Mouse (Mus musculus): ENCODE results near the gene Clic4.
A peak's percentile ranks its signal among the peaks of the same experiment; 100 is the strongest.
"Not testable (repeated sequence)": the region's sequence is repeated elsewhere in the genome, so short reads cannot be mapped to it uniquely, and the experiment has no call there.

Gene Clic4

DNA sequence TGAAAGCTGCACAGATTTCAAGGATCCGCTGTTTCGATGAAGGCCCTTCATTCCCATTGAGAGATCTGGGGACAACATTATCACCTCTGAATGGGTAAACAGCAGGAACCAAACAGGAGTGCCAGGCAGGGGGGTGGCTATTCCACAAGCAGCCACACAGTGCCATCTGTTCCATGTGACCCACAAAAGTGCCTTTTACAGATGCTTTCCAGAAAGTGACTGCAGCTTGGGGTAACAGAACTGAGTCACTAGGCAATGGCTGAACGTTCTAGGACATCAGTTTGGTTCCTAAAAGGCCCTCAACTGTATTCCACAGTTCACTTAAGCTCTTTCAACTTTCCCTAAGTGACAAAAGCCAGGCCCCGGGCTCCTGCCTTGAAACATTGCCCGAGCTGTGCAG is 42.0 kb downstream of the Clic4 start:
- DNase-seq = peak; percentile 4

DNA sequence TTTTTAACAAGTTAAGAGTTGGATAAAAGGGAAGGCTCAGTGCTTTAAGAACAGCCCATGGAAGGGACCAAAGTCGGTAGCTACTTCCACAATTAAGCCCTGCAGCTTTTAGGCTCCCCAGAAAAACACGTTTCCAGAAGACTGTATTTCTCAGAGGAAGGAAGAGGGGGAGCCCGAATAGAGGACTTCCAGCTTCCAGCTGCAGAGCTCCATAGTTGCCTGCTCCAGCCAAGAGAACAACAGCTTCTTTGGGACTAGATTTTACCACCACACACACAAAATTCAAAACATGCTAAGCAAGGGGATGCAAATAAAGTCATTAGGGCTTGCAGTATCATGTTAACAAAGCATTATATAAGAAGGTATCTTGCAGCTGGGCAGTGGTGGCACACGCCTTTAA is 42.7 kb downstream of the Clic4 start:
- no peak for DNase-seq

DNA sequence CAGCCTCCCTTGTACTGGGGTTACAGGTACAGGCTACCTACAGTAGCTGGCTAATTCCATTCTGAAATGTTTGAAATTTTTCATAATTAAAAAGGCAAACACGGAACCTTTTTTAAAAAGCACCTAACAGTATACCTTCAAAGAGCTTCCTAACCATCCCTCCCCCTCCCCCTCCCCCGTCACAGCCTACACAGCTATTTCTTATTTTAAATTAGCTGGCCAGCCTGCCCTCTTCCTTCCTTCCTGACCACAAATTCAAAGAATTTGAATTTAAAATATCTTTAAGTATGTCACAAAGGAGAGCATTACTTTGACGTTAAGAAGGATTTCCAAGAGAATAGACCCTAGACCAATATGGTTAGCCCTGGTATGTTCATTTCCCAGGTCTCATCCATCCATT is 44.5 kb downstream of the Clic4 start:
- no peak for DNase-seq

GRCm38 (mm10) chr4:135226008-135226667 is 46.5 kb downstream of the Clic4 start:
- no peak for DNase-seq

DNA sequence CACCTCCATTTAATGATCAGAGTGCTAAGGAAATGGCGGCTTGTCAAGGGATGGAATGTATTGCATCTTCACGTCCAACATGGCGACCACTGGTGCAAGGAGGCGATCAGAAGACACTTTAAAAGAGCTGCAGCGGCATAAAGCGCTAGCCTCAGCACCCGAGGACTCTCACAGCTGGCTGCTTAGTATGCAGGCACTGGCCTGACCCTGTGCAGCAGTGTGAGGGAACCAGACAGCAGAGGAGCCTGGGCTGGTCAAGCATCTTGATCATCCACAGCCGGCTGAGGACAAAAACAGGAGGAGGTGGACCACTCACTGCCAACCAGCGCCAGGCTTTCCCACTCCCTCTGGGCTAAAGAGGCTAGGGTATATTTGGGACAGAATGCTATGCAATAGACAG is 48.8 kb downstream of the Clic4 start:
- DNase-seq = peak; percentile 8

DNA sequence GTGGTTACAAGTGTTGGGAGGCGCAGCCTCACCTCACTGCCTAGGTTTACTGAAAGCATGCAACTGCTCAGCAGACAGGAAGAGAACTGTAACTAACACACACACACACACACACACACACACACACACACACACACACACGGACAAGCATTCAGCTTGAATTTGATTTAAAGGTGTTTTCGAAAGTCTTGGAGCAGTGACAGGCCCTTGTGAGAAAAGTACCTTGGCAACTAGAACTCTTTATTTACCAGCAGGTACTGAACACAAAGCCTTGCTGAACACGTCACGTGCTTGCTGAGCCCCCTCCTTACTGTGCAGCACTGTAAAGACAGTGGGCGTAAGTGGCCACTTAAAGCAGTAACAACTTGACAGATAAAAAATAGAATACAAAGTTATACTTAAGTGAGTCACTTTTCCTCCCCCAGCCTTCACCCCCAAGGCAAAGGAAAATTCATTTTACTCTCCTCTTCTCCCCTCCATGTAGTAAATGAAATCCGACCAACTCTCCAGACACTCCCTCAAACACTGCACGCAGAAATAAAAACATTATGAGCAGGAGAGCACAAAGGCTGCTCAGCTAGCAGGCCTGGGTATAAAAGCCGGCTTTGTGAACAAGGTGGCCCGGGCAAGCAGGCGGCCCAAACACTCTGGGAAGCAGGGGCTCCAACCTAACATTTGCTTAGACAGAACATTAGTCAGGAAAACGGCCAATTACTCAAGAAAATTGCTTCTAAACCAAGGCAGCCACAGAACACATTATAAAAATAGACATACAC is 50.8 kb downstream of the Clic4 start:
- DNase-seq = no peak

DNA sequence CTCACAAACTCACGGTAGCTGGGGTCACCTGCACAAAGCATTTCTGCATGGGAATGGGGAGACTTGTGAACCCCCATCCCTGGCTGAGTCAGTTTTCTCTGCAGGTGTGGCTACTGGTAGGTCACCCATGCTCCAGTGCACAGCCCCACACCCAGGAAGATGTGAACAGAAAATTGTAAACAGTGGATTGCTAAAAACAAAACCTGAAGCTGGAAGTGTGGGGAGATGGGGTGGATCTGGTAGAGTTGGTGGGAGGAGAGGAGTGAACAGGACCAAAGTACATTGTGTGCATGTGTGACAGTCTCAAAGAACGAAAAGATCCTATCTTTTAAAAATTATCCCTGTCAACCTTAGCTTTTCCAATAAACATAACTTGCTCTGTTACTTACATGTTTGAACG is 52.0 kb downstream of the Clic4 start:
- no peak for DNase-seq

- peak; percentile 15 for DNase-seq
Measured at GRCm38 (mm10) chr4:135219652-135220051, 53.0 kb downstream of the Clic4 start.

- DNase-seq = no peak
Measured at GRCm38 (mm10) chr4:135209846-135210245, 62.8 kb downstream of the Clic4 start.

- peak; percentile 30 for DNase-seq
Measured at GRCm38 (mm10) chr4:135205711-135206600, 66.7 kb downstream of the Clic4 start.

GRCm38 (mm10) chr4:135205254-135205653 is 67.4 kb downstream of the Clic4 start:
- no peak for DNase-seq

- DNase-seq = no peak
Measured at GRCm38 (mm10) chr4:135204666-135205065, 67.9 kb downstream of the Clic4 start.

DNA sequence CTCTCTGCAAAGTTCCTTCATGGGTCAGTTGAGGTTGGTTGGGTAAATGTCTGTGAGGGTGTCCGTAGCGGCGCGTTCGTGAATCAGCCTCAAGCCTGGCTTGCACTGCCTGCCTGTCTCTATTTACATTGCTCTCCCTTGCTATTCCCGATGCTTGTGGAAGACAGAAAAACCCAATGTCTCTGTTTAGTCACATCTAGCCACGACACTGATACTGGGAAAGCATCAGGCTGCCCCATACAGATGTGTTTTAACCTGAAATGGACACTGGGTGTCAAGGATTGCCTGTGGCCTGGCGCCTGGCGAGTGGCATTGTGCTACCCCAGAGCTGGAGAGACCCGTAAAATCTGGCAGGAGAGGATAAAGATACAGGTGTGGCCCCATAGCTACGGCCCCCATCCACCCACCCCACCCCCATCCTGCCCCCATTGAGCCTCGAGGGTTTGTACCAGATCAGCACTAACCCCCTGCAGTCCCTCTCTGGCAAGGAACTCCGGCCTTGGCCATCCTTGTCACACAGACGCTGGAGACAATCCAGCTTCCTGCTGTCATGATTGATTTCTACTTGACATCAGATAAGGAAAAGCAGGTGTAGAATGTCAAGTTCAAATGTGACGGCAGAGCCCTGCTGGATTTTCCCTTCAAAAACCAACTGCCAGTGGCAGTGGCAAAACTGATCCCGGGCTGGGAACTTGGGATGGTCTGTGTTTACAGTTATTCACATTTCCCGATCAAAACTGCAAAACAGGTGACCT is 68.6 kb downstream of the Clic4 start:
- no peak for DNase-seq

DNA sequence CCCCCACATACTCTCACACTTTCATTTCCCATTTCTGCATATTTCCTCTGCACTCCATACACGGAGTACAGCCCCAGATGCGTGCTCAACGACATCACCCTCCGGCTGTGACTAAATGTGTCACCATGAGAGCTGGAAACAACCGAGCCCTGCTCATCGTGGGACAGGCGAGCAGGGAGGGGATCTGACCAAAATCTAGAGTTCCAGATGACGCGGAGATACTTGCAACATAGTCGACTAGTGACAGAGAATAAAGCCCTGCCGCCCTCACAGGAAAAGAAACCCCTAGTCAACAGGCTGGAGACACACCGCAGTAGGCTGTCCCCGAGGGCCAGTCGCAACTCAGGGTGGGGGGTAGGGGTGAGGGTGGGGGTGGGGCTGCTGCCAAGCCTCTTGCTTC is 69.3 kb downstream of the Clic4 start:
- DNase-seq = no peak

DNA sequence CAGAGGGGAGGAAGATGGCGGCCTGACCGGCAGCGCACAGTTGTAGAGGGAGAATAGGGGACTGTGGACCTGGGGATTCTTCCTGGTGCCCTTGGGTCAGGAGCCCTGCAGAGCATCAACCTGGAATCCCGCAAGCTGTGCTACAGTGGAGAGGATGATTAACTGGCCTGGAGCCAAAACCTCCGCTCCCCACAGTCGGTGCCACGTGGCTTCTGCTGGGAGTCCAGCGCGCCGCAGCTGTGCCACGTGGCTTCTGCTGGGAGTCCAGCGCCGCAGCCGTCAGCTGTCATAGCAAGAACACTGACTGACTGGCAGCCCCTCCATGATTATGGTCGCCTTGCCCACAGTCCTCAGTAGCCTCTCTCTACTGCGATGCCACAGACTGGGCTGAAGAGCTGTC is 70.8 kb downstream of the Clic4 start:
- no peak for DNase-seq

- no peak for DNase-seq
Measured at GRCm38 (mm10) chr4:135197857-135198256, 74.8 kb downstream of the Clic4 start.

GRCm38 (mm10) chr4:135192841-135193240 is 79.8 kb downstream of the Clic4 start:
- no peak for DNase-seq

- no peak for DNase-seq
Measured at GRCm38 (mm10) chr4:135191604-135192003, 81.0 kb downstream of the Clic4 start.

DNA sequence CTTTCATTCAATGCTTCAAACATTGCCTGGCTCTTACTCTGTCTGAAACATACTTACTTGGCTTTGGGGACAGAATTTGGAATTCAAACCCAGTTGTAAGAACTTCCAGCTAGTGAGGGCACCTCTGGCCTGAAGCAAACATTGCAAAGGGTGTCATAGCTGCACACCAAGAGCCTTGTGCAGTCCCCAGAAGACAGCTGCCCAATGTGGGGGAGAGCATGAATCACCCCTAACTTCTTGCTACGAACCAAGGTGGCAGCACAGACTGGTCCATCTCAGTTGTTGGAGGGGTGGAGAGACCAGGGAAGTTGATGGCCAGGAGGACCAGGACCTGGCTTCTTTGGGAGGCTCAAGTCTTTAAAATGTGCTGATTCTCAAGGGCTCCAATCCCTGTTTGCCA is 81.4 kb downstream of the Clic4 start:
- no peak for DNase-seq

GRCm38 (mm10) chr4:135190364-135190763 is 82.2 kb downstream of the Clic4 start:
- DNase-seq = no peak

GRCm38 (mm10) chr4:135189452-135190008 is 83.1 kb downstream of the Clic4 start:
- DNase-seq = no peak

- DNase-seq = not testable (repeated sequence)
Measured at GRCm38 (mm10) chr4:135184277-135184676, 88.3 kb downstream of the Clic4 start.
